Mouse (Mus musculus) brain, embryonic 14.5 days (tissue): ENCODE results near the gene Gm4450. TPM values are rescaled to one million over a fixed set of nuclear protein-coding genes. Genes with fewer than 3 reads are reported as not detected.
A peak's percentile ranks its signal among the peaks of the same experiment; 100 is the strongest.
"Not testable (repeated sequence)": the region's sequence is repeated elsewhere in the genome, so short reads cannot be mapped to it uniquely, and the experiment has no call there.

Experiments used
- DNase-seq: peaks from one replicate; pipeline ENCODE4 v3.0.0-alpha.2; 2011; ENCODE audit warnings: low read depth
- CTCF ChIP-seq: fragments of 200-500 bp; IDR thresholded peaks from 2 replicates; pipeline ENCODE4 v1.5.1; 2012; ENCODE audit warnings: inconsistent platforms, mild to moderate bottlenecking, moderate library complexity, borderline replicate concordance; ENCODE audit not compliant: insufficient read depth, insufficient read length; ENCODE audit errors: extremely low read depth
- POLR2A ChIP-seq: fragments of 200-500 bp; IDR thresholded peaks from 2 replicates; pipeline ENCODE4 v1.6.1; 2012; ENCODE audit warnings: mild to moderate bottlenecking, inconsistent platforms, borderline replicate concordance; ENCODE audit not compliant: poor library complexity, insufficient read depth, insufficient read length, severe bottlenecking; ENCODE audit errors: extremely low read depth
- polyA plus RNA-seq: library from polyadenylated mRNA; depleted of rRNA; stranded (reverse); fragments of >200 nt; gene quantifications from 2 replicates; pipeline ENCODE4 v1.2.3, GENCODE M21; 2012

Gm4450 gene
- polyA plus RNA-seq, 1 experiment: not detected

DNA sequence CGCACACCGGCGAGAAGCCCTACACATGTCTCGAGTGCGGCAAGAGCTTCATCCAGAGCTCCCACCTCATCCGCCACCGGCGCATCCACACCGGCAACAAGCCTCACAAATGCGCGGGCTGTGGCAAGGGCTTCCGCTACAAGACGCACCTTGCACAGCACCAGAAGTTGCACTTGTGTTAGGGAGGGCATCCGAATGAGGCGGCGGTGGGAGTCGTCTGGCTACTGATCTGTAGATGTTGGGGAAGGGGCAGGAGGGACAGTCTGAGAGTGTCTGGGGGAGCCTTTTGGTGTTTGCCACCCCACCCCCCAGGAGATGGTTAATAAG lies 28.5 kb downstream of the Gm4450 start:
- TF ChIP-seq CTCF (no peak), POLR2A (no peak)
- no peak for DNase-seq

DNA sequence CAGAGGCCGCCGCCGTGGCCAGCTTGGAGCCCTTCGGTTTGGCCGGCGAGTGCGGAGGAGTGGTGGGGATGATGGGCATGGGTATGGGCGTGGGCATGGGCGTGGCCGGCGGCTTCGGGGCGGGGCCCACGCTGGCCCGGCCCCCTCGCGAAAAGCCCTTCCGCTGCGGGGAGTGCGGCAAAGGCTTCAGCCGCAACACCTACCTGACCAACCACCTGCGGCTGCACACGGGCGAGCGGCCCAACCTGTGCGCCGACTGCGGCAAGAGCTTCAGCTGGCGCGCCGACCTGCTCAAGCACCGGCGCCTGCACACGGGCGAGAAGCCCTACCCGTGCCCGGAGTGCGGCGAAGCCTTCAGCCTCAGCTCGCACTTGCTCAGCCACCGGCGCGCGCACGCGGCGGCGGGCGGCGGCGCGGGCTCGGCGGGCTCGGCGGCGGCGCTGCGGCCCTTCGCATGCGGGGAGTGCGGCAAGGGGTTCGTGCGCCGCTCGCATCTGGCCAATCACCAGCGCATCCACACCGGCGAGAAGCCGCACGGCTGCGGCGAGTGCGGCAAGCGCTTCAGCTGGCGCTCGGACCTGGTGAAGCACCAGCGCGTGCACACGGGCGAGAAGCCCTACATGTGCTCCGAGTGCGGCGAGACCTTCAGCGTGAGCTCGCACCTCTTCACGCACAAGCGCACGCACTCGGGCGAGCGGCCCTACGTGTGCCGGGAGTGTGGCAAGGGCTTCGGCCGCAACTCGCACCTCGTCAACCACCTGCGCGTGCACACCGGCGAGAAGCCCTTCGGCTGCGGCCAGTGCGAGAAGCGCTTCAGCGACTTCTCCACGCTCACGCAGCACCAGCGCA lies 29.1 kb downstream of the Gm4450 start:
- DNase-seq: peak; percentile 90
- TF ChIP-seq POLR2A (no peak), CTCF (no peak)

DNA sequence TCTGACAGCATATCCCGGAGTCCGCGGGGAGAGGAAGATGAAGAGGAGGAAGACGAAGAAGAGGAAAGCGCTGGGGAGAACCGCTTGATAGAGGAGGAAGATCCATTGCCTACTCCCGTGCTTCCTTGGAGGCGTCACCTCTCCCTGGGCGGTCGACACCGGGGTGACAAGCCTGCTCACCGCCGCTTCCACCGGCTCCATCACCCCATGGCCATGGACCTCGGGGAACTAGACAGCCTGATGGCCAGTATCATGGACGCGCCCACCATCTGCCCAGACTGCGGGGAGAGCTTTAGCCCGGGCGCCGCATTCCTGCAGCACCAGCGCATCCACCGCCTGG lies 29.7 kb downstream of the Gm4450 start:
- DNase-seq: no peak
- TF ChIP-seq POLR2A (no peak), CTCF (no peak)

GRCm38 (mm10) chr3:98426749-98427148 lies 30.2 kb downstream of the Gm4450 start:
- no peak for DNase-seq
- TF ChIP-seq CTCF: no peak
- TF ChIP-seq POLR2A: no peak

DNA sequence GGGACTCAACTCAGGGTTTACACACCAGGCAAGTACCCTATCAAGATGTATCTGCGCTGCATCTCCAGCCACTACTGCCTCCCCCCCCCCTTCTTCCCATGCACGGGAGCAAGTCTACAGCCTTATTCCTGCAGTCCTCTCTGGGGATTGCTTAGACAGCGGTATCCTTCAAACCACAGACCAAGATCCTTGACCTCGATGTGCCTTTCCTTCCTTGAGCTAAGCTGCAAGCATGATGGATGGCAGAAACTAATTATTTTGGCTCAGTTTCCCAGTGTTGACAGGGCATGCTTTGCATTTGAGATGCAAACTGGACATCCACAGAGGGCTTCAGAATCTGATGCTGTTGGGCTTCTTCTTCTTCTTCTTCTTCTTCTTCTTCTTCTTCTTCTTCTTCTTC lies 34.0 kb downstream of the Gm4450 start:
- TF ChIP-seq CTCF (no peak), POLR2A (no peak)
- no peak for DNase-seq

DNA sequence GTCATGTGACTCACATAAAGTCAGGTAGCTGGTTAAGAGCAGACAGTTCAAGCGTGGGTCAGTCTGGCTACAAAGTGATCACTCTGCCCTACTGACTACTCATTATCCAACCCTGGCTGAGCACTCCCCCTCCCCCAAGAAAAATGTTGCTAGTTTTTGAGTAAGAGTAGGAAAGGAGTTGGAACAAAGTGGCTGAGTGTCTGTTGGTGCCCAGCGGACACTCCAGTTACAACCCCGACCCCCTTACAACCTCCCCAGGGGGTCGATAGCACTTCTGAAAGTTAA lies 37.2 kb downstream of the Gm4450 start:
- no peak for DNase-seq
- TF ChIP-seq CTCF (no peak), POLR2A (no peak)

DNA sequence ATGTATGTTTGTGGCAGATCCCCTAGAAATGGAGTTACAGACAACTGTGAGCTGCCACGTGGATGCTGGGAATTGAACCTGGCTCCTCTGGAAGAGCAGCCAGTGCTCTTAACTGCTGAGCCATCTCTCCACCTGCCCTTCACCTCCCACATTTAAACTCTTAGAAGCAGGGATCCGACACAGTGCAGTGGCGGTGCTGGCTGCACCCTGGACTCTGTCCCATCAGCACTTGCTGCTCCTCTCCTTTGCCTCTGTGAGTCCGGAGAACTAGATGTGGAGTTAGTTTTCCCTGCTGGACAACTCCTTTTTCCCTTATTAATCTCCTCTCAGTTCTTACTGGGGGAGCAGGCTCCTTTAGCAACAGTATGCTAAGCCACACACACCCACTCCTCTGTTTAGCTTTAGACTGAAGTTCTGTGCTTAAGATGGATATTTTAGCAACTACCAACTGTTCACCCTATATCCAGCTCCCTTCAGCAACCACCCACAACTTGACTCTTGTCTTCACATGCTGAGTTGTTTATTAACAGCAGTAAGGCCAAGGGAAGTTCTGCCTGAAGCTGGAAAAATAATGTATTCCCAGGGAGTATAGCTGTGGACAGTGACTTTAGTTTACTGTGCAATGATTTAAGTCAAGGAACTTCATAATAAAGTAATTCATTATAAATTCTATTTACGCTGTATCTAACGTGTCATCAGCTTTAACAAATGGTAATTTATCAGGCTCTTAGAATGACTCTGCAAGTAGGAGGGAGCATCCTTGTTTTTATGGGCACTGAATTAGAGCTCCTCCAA lies 37.7 kb downstream of the Gm4450 start:
- TF ChIP-seq POLR2A (no peak), CTCF (no peak)
- DNase-seq: no peak

- TF ChIP-seq CTCF (no peak), POLR2A (no peak)
- peak; percentile 83 for DNase-seq
Measured at GRCm38 (mm10) chr3:98417328-98417727, 39.6 kb downstream of the Gm4450 start.

GRCm38 (mm10) chr3:98416426-98417250 lies 40.3 kb downstream of the Gm4450 start:
- DNase-seq: no peak
- no peak for TF ChIP-seq POLR2A
- no peak for TF ChIP-seq CTCF

- no peak for DNase-seq
- TF ChIP-seq POLR2A: no peak
- TF ChIP-seq CTCF: no peak
Measured at GRCm38 (mm10) chr3:98414296-98414695, 42.6 kb downstream of the Gm4450 start.

DNA sequence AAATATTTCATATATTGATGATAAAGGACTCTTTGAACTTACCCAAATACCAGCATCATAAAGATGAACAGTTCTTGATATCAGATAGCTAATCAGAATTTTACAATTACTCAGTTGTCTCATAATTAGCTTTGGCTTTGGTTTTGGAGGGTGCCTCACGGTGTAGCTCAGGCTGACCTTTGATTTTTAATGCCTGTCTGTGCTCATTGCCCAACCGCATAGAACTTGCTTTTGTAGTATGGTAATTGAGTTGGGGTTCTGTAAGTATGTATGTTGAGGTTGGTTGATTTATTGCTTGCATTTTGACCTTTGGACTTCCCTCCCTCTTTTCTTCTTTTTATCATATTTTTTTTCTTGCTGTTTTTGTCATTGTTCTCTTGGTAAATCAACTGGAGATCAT lies 43.2 kb downstream of the Gm4450 start:
- TF ChIP-seq POLR2A (no peak), CTCF (no peak)
- DNase-seq: no peak

DNA sequence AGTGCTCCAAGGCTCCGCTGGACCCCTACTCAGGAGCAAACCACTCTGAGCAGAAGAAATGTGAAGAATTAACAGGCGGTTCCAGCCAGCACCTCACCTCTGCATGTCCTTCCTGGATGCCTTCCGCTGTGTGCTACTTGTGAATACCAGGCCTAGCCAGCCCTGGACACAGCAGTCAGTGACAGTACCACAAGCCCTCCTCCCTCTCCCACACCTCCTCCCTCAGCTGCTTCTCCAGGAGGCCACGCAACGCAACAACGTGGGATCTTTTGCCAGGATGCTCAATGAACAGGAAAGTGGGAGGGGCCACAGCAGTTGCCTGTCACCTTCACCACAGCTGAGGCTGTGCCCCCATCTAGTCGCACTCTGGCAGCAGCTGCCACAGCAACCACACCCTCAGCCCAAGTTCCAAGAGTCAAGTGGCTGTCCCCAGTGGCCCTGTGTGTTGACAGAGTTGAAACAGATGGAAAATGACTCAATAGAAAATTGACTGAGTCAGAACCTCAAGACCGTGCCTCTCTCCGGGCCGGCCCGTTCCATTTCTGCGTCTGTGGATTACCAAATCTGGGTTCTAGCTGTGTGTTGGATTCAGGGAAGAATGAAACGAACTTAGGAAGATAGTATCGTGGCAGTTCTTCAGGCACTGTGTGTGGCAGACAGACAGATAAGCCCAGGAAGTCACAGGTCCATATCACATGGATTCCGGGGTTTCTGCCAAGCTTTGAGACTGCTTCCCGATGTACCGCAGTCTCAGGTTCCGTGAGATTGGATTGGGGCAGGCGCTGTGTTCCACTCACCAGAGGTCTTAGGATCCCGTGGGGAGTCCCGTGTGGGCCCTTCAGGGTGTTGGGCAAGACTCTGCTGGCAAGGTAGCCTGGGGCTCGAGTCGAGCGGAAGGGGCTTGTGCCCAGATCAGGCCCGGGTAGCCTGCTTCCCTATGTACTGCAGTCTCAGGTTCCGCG lies 46.0 kb downstream of the Gm4450 start:
- not testable (repeated sequence) for DNase-seq

GRCm38 (mm10) chr3:98407261-98407780 lies 49.6 kb downstream of the Gm4450 start:
- DNase-seq: not testable (repeated sequence)

DNA sequence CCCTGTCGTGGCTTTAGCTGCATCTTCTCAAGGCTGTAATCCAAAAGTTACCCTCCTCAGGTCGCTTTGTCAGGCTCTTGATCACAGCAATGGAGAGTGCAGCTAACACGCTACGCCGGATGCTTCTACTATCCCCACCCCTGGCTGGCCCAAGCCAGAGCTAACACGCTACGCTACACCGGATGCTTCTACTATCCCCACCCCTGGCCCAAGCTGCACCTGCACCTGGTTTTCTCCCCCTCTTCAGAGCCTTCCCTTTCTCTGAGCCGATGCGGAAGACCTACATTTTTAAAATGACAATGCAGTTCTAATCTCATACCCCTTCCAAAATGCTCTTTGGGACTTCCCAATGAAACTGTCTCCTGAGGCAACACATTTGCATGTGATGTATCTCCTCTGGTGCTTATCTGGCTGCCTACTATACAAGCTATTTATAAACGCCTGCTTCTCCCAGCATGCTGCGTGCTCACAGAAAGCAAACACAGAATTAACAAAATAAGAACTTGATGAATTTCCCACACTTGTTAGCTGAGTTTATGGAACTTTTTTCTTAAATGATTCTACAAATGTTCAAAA lies 50.3 kb downstream of the Gm4450 start:
- DNase-seq: not testable (repeated sequence)

GRCm38 (mm10) chr3:98405877-98406276 lies 51.0 kb downstream of the Gm4450 start:
- not testable (repeated sequence) for DNase-seq
